Mouse (Mus musculus) right cerebral cortex, adult 2 months (tissue): Measurements from ENCODE around the gene Vps35l.
A peak's percentile ranks its signal among the peaks of the same experiment; 100 is the strongest.

Source experiments
- DNase-seq, 2 experiments: peaks; one replicate each; pipeline ENCODE4 v3.0.0; 2021 to 2022; ENCODE audit warnings: low spot score in 2 of 2

The Vps35l gene

DNA sequence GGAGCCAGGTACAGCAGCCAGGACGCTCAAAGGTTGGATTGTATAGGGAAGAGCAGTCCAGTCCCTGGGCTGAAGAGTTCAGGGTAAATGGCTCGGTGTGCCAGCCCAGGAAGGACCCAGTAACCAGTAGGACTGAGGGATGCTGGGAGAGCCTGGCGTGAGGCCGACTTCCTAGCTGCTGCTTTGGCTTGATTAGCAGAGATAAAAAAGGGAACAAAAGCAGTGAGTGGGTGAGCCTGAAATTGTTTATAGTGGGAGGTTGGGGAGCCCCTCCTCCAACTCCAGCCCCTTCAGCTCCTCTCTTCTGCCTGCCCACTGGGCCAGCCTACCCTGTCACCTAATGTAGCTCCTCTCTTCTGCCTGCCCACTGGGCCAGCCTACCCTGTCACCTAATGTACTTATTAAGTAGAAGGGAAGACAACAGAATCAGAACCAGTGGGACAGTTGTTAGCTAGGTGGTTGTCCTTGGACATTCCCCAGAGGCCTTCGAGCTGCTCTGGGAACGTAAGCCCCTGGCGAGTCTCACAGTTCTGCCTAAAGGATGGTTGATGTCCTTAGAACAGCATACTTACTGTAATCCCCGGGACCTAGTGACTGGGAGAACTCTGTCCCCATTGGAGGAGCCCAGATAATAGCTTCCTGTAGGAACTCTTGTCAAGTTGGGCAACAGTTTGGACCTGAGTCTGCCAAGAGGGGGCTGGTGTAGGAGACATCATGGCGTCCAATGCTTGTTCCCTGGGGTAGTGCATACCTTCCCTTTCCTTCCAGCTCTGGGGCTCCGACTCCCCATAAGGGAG is 37.8 kb downstream of the Vps35l start:
- DNase-seq: peak; percentile 39 to 51

DNA sequence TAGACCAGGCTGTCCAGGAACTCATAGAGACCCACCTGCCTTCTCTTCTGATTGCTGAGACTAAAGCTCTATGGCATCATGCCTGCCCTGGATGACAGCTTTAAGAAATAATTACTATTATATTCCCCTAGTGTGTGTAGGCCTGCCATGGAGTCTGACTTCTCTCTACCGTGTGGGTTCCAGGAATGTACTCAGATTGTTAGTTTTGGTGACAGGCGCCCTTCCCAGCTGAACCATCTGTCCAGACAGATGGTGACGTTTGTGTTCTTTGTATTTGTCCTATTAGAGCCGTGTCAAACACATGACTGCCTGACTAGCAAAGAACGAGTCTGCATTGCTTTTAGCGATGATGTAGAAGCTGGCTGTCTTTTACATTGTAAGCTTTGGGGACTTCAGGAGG is 38.5 kb downstream of the Vps35l start:
- DNase-seq: no peak

DNA sequence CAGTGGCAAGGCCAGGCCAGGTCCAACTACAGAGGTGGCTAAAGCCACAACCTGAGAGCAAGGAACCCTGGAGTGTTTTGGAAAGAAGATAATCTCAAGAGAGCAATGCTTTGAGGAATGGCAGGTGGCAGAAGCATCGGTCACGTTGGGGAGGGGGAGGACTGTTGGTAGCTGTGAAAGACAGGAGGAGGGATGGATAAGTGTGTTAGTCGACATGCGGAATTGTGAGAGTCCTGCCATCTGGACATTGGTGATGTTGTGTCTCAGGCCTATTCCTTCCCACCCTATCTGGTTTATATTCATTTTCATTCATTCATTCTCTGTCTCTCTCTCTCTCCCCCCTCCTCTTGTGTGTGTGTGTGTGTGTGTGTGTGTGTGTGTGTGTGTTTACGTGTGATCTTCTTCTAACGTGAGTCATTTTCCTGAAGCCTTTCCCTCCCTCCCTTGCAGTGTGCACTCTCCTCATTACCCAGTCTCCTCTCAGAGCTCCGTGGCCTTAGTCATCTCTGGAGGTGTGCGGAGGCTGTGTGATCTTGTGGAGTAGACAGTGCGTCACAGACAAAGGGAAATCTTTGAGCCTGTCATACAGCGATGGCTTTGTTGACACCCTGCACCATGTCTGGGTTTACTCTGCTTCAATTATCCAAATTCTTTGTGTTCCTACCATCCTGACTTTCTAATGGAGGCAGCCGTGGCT is 43.4 kb downstream of the Vps35l start:
- peak; percentile 49 to 50 for DNase-seq

DNA sequence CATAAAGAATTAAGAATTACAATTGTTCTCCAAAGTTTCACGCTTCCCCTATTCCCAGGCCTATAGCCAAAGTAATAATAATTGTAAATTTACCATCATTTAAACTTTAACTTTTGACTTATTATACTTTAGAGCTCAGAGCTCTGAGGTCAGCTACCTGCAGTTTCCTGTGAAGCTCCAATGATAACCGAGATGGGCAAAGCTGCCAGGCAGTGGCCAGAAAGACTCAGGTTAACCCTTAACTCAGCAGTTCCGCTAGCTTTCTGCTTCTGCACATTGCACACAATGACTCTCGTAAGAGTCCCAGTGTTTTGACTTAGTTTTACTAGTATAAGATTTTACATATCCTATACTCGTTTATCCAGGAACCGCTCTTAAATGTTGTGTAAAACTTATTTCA is 46.1 kb downstream of the Vps35l start:
- DNase-seq: no peak

DNA sequence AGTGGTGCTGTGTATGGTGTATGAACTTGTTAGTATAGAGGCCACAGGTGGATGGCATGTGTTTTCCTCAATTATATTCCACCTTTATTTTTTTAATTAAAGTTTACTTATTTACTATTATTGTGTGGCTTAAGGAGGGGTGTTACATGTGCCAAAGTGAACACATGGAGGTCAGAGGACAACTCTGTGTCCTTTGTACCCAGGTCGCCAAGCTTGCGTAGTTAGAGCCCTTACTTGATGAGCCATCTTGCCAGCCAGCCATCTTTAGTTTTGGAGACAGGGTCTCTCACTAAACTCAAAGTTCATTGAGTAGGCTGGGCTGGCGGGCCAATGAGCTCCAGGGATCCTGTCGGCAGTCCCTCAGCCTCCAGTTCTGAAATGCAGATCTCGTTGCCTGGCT is 47.3 kb downstream of the Vps35l start:
- DNase-seq: no peak

DNA sequence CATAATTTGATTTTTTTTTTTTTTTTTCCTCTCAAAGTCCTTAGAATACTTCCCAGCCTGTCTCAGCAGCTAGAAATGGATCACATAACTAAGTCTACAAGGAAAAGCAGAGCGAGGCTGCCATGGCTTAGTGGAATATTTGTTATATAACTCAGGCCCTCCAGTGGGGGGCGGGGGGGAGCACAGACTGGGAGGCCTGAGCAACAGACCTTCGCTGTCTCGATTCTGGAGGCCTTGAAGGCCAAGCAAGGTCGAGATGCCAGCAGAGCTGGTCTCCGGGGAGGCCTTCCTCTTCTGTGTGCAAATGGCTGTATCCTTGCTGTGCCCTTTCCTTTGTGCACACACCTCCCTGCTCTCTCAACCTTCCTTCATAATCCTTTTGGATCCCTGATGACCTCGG is 48.5 kb downstream of the Vps35l start:
- DNase-seq: no peak

DNA sequence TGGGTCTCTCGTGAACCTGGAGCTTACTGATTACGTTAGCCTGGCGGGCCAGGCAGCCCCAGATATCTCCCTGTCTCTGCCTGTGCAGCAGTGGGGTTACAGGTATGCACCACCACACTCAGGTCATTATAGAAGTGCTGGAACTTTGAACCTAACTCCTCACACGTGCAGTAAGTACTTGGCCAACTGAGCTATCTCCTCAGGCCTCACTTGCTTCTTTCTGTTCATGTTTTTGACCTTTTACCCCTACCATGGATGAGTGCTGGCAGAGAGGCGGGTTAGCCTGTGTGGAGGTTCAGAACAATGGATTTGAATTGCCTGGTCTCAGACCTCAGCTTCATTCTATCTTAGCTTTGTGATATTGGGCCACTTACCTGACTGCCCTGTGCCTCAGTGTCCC is 50.3 kb downstream of the Vps35l start:
- DNase-seq: no peak

DNA sequence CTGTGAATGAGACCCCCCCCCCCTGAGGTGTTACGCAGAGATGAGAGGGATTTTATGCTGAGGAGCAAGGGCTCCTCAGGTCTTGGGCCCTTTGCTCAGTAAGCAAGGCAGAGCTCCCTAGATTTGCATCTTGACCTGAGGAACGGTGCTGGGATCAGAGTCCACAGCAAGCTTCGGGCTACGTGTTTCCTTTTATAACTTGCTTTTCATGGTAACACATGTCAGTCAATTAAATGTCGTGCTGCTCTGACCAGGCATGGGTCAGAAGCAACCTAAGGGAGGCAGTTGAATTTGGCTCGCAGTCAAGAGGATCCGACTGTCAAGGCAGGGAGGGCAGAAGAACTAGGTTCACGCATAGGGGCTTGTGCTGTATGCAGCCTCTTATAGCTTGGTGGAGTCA is 53.9 kb downstream of the Vps35l start:
- DNase-seq: no peak

DNA sequence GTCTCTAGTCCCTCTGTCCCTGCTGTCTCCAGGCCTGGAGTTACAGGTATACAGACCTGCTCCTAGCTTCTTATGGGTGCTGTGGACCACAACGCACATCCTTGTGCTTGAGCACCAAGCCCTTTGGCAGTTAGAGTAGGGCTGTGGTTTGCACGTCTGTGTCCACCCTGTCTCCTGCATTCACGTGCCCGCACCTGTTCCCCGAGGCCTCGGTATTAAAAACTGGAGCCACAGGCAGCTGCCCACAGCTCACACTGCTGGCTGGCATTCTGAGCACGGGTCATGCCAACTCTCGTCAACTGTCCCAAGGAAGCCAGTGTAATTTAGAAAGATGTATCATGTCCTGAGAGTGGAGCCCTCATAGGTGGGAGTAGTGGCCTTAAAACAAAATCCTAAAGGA is 55.8 kb downstream of the Vps35l start:
- DNase-seq: no peak

DNA sequence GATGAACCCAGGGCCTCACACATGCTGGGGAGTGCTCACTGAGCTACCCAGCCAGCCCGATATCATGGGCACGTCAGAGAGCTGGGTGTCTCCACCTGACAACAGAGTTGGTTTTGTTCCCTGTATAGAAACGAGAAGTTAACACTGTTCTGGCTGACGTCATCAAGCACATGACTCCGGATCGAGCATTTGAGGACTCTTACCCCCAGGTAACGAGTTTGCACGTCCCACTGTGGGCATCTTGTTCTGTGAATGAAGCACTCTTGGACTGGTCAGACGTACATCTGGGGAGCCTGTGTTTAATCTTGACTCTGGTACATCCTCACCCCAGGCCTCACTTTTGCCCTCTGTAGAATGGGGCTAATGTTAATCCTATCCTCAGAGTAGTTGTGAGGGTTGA is 56.8 kb downstream of the Vps35l start:
- DNase-seq: no peak

DNA sequence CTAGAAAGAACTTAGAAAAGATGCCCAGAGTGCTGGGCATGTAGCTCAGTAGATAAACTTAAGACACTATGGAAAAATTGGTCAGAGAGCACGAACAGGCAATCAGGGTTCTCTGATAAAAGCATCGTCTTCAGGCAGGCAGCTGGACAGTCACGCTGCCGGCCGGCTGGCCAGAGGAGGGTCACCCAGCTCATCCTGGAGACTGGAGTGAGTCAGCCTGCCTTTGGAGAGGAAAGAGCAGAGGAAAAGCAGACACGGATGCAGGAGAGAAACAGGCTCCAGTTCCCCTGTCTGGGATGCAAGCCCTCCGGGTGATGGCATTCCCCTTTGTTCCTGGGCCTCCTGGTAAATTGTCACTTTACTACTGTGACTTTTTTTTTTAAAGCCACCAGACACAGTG is 57.6 kb downstream of the Vps35l start:
- DNase-seq: no peak

DNA sequence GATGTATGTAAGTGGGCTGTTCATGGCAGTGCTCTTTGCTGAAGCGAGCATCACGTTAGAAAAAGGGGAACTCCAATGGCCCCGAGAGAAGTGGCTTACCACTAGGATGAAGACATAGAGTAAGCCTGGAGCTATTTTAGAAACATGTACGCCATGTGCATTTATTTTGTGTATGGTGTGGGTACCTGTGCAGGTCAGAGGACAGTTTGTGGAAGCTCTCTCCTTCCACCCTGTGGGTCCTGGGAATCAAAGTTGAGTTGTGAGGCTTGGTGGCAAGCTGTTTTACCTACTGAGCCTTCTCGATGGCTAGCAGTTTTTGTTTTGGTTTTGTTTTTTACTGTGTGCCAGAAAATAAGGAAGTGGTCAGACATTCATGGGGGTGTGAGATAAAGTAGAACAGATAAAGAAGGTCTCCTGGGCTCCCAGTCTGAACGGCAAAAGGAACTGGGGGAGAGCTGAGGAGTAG is 58.1 kb downstream of the Vps35l start:
- no peak for DNase-seq

DNA sequence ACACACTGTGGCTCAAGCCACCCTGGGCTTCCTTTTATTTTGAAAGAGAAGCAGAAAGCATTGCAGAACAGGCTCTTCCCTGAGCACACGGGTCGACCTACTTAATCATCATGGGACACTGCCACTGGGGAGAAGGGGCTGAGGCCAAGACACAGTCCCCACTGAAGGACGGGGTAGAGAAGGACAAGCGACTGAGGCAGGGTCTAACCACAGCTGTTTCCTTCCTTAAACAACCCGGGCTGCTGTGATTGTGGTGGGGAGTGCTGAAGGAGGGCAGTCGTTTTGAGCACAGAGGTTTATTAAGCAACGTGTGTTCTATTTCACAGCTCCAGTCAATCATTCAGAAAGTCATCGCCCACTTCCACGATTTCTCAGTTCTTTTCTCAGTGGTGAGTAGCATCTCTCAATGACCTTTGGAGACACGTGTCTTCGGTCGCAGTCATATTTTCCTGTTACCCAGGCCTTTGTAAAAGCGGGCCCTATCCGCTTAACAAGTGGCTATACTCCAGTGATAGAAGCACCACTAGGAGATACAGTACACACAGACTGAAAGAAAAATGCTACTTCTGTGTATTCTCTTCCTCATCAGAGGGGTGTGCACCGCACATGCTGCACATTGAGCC is 60.2 kb downstream of the Vps35l start:
- DNase-seq: no peak

DNA sequence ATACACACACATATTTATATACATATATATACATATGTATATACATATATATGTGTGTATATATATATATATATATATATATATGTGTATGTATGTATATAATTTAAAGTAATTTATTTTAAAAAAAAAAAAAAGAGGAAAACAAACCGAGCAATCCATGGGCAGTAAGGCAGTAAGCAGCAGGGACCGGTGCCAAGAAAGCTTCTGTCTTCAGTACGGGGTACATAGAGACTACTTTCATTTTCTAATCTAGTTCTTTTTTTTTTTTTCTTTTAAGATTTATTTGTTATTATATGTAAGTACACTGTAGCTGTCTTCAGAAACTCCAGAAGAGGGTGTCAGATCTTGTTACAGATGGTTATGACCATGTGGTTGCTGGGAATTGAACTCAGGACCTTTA is 61.8 kb downstream of the Vps35l start:
- no peak for DNase-seq

DNA sequence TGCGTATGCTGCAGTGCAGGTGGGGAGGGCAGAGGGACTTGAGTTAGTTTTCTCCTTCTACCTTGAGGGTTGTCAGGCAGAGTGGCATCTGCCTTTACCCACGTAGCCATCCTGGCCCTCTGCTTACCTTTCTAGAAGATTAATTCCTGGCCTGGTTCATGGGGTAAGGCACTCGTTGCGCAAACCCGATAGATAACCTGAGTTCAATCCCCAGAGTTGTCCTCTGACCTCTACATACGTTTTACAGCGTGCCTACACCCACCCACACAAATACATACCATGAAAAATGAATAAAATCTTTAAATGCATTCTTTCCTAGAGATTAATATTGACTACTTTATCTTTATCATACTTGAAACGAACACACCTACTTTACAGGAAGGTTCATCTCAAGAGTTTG is 63.4 kb downstream of the Vps35l start:
- DNase-seq: no peak

DNA sequence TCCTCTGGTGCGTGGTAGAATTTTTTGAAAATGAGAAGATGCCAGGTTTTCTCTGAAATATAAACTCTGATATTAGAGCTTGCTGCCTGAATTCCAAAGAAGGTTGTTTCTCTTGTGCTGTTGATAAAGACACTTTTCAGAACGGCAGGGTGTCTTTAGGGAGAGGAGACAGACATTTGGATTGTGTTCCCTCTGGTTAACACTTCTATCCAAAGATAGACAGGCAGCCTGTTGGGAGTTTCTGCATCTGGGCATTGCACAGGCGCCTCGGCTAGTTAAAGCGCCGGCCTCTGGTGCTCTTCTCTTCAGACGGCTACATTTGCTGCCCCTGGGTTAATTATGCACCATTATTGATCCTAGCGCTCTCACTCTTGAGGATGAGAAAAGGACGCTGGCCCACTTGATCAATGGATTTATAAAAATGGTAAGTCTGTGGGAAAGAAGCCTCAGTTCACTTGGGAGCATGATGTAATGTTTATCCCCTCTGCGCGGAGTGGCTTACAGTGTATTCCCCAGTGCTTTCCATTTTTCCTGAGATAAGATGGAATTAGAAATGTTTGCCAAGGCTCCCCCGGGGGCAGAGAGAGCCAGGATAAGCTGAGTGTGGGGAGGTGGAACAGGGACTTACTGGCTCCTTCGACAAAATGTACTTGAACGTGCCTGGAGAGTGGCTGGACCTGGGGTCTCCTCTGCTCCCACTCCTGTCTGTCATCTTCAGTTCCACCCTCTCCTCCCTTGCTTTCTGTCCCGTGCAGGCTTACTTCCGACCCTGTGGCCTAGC is 66.8 kb downstream of the Vps35l start:
- DNase-seq: no peak

DNA sequence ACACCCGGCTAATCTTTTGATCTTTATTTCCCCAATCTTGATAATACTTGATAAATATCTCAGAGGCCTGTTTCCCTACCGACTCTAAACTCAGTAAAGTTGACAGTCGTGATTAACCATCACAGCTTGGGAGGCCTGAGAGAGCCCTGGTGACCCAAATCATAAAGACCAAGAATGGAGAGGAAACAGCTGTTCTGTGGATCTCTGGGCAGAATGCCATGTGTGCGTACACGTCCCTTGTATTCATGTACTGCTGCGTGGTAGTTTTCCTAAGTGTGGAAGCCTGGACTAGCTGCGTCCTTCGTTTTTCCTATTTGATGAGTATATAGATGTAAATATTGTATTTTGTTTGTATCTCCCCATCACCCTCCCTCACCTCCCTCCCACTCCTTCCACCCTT is 67.9 kb downstream of the Vps35l start:
- DNase-seq: peak in 1 of 2 experiments; percentile 24

DNA sequence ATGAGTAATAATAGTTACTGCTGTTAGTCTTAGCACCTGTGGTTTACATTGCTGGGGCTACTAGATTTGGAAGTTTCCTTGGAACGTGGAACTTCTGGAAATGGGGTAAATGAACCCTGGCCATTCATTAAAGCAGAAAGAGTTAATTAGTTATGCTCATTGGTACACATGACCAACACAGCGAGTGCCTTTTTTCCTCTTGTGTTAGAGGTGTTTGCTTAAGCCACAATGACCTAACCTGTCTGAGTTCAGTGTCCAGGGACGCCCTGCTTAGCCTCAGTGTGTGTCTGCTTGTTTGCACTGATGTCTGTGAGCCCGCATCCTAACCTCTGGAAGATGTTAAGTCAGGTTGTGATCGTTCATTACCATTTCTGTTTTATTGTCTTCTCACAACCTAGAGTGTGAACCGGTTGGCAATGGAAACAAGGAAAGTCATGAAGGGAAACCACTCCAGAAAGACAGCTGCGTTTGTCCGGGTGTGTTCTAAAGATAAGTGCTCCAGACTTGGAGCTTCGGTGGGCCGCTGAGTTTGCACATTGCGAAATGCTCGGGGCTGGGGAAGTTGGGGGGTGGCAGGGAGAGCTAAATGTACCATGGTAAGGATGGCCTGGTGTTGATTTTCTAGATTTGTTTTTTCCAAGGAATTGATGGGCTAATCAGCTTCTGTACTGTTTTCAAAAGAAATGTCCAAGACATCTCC is 71.5 kb downstream of the Vps35l start:
- DNase-seq: no peak

DNA sequence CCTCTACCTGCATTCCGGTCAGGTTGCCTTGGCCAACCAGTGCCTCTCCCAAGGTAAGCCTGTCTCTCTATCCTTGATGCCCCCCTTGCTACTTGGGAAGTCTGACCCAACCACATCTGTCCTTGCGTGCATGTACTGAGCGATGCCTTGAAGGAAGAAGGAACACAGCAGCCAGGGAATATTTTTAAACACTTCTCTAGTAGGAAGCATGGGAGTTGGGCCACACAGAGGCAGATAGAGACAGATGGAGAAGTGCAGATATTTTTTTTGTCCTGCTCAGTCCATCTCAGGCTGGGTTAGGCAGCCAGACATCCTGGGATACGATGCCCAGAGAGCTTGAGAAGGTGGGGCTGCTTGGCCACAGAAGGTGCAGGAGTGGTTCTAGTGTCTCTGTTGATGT is 73.6 kb downstream of the Vps35l start:
- DNase-seq: no peak

DNA sequence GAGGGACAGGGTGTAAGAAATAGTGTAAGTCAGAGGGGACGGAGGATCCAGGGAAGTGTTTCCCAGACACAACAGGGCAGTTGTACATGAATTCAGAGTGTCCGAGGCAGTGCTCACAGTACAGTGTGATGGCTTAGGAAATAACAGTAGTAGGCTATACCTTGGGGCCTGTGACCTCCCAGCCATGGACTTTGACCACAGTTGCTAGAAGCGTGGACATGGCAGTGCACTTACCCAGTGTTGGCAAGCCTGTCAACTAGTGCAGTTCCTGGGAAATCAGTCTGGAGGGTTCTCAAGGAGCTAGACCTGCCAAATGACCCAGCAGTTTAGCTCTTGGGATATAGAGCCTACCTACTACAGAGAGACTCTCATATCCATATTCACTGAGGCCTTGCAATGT is 76.2 kb downstream of the Vps35l start:
- no peak for DNase-seq

DNA sequence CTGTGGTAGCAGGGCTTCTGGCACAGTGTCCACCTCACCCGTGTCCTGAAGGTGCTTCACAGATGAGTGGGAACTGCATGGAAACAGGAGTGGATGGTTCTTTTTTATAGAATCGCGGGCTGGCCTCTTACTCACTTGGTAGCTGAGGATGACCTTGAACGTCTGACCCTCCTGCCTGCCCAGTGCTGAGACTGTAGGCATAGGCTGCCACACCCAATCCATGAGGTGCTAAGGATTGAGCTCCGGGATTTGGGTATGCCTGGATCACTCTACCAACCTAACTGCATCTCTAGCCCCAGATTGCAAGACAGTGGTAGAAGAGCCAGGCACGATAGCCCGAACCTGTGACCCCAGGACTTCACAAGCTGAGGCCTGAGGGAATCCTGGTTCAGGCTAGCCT is 77.7 kb downstream of the Vps35l start:
- DNase-seq: no peak

DNA sequence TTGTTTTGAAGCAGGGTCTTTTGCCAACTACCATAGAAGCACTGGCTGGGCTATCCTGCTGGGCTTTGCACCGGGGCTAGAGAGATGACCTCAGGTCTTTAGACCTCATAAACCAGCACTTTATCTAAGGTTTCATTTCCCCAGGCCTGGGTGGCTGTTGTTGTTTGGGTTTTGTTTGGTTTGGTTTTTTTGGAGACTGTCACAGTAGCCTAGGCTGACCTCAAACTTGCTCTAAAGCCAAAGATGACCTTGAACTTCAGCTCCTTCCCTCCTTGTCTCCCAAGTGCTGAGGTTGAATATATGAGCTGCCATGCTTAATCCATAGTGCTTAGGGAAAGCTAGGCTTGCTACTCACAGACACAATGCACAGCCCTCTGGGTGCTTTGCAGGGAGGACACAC is 79.6 kb downstream of the Vps35l start:
- DNase-seq: no peak
